Mouse (Mus musculus) gastrocnemius, adult 18-20 months (tissue): Measurements from ENCODE around the gene Fgfr2. TPM values are rescaled to one million over a fixed set of nuclear protein-coding genes. Genes with fewer than 3 reads are reported as not detected.

ENCODE experiments used
- DNase-seq: peaks from one replicate; pipeline ENCODE4 v3.0.0; 2021; ENCODE audit warnings: low spot score
- total RNA-seq, 2 experiments: library from RNA; stranded (reverse); gene quantifications; 2 replicates each; pipeline ENCODE4 v1.2.3; 2021

Fgfr2 gene
- total RNA-seq, 2 experiments from 2014 or later = 0.43 to 0.88 TPM

DNA sequence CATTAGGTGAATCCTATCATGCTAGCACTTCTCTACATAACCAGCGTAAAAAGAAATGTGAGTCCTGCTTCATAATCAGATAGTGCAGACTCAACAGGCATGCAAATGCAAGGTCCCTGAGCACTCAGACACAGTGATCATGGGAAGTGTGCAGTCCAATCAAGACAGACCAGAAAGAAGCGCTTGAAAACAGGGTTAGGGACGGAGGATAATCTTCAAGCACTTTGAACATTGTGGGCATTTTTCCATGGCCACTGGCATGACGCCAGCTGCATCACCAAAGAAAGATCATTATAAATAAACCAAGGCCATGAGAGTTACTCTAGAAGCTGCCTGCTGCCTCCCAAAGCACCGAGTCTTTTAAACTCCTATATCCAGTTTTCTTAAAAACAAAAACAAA, 2923.8 kb downstream of the Fgfr2 start:
- DNase-seq = no peak

DNA sequence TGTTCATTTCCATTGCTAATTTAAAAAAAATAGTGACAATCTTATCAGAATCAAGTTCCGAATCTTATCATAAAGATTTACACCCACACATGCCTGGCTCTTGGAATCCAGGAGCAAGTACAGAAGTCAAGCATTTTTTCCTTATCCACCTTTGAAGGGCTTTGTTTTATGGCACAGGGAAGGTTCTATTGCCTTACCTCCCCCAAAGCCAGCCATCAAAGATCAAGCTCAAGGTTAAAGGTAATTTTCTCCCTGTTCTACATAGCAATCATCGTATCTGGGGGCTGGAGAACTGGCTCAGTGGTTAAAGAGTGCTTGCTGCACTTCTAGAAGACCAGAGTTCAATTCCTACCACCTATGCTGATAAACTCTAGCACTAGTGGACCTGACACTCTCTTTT, 2928.1 kb downstream of the Fgfr2 start:
- DNase-seq = no peak

DNA sequence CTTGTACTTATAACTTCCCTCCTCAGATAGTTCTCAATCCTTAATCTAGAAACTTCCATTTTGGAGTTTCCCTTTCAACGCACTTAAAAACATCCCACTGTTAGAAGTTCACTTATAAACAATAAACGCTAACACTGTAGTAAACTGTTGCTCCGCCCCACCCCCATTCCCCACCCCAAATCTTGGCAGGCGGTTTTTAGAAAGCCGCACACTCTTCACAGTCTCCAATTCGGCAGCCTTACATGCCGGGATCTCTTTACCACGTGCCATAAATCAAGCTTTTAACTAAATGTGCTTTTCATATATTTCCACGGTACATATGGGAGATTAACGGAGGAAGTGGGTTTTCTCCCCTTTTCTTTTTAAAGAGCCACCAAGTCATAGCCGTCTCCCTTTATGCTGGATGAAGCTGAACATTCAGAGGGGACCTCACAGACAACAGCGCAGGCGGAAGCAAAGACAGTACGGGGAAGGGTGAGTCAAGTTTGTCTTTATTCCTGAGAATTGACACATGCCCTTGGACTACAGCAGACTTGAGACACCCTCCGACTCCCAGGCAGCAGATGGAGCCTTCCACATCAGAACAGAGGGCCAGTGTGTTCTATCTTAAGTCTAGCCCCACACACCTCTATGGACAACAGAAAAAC, 2932.7 kb downstream of the Fgfr2 start:
- no peak for DNase-seq

DNA sequence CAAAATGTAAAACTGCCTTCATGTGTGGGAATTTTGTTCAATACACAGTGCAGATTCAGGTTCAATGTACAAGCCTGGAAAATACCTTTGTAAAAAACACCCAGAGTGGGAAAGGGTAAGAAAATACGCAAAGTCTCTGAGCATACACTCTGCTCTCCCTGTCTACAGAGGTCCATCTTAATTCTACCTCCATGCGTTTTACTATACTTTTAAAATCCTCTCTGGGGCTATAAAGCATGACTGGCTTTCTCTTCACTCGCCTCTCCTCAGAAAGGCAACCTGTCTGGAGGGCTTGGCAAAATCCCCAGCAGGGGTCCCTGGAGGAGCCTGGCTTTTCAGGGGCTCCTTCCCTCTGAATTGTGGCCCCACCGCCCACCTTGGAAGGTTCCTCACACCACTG, 2933.2 kb downstream of the Fgfr2 start:
- DNase-seq = no peak

DNA sequence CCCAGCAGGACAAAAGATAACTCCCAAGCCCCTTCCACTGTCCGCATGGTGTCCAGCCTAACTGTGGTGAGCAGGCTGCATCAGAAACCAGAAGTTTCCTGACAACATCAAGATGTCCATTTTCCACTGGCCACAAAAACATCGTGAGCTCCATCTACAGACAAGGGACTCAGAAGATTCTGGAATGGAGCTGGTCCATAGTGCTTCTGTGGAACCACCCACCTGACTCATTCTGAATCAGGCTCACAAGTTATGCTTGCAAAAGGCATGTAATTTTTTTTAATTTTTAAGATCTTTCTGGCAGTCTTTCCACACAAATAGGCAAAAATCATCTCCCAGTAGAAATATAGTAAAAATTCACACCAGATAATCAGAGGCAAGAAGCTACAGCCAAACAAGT, 2935.0 kb downstream of the Fgfr2 start:
- DNase-seq = no peak

DNA sequence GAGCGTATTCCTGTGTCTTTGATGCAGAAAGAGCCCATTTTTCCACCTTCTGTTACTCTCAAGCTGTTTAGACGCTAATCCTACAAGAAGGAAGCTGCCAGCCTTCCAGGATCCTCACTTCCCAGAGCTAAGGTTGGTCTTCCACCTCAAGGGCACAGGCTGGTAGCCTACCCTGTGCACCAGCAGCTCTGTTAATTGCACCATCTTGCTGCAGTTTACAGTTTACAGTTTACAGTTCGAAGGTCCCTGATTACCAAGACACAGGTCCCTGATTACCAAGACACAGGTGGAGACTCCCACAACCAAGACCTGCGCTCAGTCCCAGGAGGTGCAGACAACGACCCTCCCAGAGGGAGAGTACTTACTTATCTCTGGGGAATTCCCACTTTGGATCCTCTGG, 2938.3 kb downstream of the Fgfr2 start:
- no peak for DNase-seq

DNA sequence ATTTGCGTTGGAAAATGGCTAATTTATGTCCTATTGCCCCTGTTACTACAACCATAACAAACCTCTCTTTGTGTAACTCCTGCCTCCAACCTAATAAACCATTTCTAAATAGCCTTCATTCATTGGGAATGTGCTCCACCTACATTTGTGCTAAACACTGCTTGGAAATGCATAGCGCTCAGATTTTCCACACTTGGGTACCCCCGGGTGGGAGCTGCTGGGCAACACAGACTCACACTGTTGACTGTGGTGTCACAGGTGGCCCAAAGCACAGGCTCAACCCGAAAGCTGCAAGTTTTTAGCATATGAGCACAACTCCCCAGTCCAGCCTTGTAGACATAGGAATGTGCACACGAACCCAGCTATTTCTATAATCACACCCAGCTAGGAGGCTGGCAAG, 2939.2 kb downstream of the Fgfr2 start:
- DNase-seq = no peak

DNA sequence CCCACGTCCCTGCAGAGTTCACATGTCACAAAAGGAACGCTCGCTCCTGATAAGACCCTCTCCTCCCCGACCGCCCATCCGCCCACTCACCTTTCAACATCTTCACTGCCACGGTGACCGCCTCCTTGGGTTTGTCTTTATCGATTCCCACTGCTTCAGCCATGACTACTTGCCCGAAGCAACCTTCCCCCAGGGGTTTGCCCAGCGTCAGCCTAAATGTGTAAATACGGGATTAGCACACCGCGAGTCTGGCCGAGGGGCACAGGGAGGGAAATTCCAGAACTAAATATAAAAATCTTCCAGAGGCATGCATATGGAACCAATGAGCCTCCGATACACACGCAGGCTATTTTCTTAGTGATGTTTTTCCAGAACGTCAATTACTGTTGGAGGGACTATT, 2940.6 kb downstream of the Fgfr2 start:
- no peak for DNase-seq

DNA sequence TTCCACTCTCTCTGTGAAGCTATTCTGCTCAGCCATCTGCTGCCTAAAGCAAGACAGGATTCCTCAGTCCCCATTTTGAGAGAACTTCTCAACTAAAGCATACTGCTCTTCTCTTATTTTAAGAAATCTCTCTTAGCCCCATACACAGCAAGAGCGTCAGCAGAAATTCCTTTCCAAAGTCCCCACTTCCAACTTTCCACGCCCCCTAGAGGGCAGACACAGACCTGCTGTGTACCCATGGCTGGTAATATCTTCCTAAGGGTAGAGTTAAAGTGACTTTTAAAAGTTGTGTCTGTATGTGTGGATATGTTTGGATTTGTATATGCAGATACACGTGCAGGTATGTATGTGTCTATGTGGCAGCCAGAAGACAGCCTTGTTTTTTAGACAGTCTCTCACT, 2944.2 kb downstream of the Fgfr2 start:
- no peak for DNase-seq

DNA sequence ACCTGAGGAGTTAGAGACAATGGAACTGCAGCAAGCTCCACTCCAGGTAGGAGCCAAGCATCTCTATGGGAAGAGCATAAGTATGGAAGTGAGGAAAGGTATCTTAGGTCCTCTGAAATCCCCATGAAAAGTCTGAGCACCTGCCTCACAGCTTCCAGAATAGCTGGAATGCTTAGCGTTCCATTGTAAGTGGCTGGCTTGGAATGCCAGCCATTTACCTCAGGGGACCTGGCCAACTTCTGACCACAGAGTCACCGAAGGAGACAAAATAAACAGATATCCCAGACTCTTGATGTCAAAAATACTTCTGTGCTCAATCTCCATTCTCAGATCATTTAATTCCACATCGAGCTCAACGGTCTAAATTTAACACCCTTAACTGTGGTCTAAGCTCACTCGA, 2946.1 kb downstream of the Fgfr2 start:
- DNase-seq = no peak

DNA sequence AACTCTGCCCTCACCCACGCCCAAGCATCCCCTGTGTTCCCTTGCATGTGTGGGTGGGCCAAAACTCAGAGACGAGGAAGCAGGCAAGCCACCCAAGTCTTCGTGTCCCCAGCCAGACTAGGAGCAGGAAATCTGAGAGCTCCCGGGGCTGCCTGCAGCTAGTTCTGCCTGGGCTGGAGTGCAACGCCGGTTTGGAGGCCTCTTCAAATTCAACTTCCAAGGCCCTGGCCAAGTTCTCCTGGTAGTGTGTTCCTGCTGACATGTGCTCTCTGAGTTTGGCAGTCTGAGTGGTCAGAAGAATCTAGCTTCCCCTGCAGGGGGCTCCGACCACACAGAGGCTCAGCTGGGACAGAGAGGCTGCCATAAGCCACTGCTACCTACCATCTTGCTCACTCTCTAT, 2948.6 kb downstream of the Fgfr2 start:
- peak; percentile 11 for DNase-seq

DNA sequence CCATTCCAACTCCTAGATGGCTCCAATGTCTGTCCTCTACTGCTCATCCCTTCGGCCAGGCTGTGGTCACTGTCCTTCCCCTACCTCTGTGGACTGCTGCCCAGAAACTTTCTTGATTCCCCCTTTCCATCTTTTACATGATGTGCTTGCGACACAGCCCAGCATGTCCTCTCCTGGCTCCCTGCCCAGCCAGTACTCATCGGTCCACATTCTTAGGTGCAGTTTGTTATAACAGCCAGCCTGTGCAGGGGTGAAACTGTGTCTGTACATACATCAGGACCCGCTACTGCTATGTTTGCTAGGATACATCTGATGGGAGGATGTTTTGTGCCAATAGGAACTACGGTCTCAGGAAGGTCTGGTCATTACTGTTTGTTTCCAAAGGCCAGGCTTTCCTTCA, 2949.2 kb downstream of the Fgfr2 start:
- no peak for DNase-seq

DNA sequence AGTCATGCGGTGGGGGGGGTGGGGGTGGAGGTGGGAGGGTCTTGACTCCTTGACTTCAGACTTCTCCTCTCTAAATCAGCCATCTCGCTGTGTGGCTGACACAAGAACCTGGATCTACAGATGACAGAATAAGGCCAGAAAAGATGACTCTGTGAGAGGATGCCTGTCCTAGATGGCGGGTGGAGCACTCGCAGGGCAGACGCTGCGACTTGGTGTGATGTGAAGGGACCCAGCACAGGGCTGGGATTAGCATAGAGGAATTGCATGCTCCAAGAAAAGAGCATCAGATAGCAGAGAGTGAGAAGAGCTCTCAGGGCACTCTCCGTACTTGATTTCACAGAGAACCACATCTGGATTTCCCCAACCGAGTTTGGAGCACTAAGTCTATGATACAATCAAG, 2953.0 kb downstream of the Fgfr2 start:
- no peak for DNase-seq

DNA sequence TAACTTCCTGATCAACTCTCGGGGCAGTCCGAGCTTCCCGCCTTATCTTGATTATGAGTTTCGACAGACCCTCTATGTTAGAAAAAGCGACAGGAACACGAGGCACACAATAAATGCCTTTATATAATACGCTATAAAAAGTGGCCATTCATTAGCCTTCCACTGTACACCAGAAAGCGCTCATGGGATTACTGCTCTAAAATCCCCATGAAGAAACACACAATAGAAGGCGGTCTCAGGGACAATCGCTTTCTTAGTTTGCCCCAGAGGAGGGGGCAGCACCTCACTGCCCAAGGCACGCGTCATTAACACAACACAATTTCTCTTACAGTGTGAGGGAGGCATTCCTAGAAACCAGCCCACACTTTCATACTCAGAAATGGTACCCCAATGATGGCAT, 2954.9 kb downstream of the Fgfr2 start:
- no peak for DNase-seq

DNA sequence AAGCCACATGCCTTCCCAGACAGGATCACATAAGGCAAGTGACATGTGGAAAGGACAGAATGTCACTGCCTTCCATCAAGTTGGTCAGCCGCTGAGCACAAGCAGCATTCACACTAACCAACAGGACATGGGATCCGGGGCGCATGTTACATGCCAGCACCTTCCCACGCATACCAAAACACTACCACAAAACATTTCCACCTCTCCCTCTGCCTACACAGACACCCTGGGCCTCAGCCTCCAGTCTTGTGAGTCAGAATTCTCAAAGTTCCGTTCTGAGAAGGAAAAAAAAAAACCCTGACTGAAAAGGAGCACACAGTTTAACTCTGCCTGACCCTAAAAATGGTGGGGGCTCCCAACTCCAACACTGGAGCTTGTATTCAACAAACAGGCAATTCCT, 2955.9 kb downstream of the Fgfr2 start:
- no peak for DNase-seq

DNA sequence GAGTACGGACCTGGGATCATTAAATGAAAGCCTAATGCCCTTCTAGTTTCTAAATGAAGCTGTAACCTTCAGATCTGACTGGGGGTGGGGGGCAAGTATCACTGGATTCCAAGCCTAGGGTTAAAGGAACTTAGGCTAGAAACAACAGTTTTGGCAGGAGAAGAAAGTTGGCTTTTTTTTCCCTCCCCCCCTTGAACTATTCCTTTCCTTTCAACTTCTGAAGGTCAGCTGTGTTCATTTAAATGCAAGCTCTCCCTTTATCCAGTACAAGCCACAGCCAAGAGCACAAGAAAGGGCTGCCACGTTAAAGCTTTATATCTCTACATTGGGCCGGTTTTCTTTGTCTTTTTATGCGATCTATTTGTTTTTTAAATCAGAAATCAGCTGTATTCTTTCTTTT, 2957.0 kb downstream of the Fgfr2 start:
- no peak for DNase-seq

DNA sequence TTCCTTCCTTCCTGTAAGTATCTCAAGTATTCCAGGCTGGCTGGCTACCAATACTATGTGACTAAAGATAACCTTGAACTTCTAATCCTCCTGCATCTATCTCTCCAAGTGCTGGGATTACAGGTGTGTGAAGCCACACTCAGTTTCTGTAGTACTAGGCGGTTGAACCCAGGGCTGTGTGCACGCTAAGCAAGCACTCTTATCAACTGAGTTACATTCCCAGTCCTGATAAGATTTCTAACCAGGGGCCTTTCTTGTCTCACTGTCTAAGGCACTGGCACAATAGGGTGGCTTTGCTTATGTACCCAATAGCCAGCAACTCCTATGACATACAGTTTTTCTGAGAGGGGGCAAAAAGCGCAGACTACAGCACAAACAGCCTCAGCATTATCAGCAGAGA, 2957.7 kb downstream of the Fgfr2 start:
- no peak for DNase-seq

DNA sequence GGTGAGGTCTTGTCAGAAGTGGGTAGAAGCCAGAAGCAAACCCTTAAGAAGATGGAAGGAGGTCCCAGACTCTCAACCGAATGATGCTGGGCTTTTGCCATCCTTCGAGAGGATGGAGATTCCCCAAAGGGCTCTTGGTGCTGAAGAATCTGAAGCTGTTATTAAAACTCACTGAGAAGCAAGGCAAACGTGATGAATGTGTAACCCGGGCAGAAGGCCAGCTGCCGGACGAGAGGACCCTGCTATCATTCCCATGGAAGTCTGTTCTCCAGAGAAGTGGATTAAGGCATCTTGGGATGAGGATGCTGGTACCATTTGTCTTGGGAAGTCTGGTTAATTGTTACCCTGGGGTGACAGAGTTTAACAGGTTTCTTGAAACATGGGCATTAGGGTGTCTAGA, 2960.4 kb downstream of the Fgfr2 start:
- no peak for DNase-seq

DNA sequence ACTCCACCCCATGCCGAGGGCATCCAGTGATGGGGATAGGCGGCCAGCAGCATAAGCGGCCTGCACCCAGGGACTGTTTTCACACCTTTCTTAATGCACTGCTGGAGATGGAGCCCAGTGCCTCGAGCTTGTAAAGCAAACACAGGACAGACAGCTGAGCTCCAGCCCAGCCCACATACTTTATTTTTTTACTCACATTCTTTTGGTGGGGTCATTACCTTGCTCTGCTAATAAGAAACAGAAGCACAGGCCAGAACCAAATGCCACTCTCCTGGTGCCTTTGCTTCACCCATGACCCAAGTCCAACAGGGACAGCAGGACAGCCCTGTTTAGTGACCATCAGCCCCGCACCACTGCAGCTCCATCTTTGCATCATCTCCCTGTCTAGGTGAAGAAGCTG, 2961.6 kb downstream of the Fgfr2 start:
- no peak for DNase-seq

DNA sequence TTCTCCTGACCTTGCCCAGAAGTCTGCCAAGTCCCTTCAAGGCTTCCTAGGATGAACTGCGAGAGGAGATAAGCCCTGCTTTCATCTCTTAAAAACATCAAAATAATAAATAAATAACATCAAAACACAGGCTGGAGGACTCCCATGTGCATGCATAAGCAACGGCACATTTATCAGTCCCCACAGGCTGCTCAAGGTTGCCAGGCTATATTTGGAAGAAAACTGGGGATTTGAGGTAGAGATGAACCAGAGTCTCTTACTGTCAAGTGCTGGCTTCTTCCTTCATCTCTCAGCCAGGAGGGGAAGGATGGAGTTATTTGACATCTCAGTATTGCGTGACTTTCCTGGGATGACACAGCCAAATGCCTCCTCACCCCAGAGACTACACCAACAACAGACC, 2964.3 kb downstream of the Fgfr2 start:
- DNase-seq = no peak

DNA sequence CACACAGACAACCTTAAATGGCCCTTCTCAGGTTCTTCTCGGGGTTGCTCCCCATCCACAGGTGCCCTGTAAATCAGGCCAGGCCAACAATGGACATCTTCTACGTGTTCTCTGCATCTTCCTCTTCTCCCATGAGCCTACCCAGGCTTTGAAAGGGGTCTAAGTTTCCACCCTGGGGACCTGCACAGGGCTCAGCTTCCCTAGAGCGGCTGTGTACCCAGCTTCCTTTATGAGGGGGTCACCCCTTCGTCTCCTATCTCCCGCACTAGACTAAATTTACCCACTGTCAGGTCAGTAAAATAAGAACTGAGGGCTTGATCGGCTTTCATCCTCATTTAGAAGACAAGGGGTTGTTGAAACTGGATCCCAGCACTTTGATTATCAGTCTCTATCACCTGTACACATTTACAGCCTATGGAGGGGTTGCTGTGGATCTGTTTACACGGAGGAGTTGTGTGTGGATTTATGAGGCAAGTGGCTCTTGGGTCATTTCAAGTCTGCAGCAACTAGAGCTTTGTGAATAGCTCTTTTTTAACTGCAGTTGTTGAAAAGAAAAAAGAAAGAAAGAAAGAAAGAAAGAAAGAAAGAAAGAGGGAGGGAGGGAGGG, 2969.7 kb downstream of the Fgfr2 start:
- no peak for DNase-seq

DNA sequence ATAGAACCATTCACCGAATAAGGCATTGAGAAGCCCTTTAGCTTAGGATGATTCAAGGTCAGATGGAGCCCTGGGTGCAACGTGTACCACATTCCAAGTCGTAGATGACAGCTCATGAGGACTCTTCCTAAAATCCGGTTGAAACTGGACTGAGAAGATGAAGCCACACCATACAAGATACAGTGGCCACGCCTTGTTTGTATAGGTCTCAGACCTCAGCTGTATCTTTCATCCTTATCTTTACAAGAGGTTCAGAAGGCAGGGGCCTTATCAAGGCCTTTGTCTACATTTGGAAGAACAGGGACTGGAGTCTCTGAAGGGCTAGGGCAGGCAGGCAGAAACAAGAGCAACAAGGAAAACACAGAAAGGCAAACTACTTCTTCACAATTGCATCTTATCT, 2974.2 kb downstream of the Fgfr2 start:
- no peak for DNase-seq

DNA sequence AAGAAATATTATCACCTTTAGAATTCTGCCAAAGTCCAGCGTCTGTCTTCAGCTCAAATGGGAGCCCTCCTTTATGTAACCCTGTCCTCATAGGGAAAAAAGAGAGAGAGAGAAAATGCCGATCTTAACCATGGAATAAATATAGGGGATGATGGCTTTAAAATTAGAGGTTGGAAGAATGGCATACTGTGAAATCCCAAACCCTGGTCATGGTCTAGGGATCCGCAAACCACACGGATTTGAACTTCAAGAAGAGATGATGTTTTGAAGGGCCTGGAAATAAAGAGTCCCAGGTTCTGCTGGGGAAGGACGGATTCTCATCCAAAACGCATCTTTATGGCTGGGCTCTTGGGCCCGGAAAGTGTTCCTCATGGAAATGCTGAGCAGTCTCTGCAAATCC, 2975.9 kb downstream of the Fgfr2 start:
- no peak for DNase-seq

DNA sequence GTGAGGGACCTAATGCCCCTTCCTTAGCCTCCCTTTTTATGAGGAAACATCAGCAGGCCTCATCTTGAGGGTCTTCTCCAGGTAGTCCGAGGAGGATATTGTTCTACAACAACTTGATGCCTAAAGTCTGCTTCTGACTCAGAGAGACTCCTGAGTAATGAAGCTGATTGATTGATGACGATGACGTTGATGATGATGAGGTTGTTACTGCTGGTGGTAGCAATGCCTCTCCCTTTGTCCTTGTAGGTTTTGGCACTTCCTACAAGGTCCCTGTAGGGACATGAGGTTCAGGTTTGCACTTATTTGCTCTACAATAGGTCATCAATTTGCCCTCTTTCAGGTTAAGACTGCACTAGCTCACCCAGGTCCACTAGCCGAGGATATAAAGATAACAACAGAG, 2977.9 kb downstream of the Fgfr2 start:
- no peak for DNase-seq
